Mouse (Mus musculus) cerebellum, postnatal 14 days (tissue): ENCODE measurements at regions not wholly inside any gene's neighbourhood (a gene's known extent, or its start where the extent isn't known, plus 50 kb on each side); places are given as distances from the start of the nearest gene placed in this dataset.

Experiments used
- DNase-seq, 2 experiments: peaks; one replicate each; pipeline ENCODE4 v3.0.0; 2021; ENCODE audit warnings: mixed read lengths in 2 of 2

- DNase-seq: no peak
Observed at GRCm38 (mm10) chr10:55697096-55697495, 409.6 kb upstream of the Msl3l2 start.

DNA sequence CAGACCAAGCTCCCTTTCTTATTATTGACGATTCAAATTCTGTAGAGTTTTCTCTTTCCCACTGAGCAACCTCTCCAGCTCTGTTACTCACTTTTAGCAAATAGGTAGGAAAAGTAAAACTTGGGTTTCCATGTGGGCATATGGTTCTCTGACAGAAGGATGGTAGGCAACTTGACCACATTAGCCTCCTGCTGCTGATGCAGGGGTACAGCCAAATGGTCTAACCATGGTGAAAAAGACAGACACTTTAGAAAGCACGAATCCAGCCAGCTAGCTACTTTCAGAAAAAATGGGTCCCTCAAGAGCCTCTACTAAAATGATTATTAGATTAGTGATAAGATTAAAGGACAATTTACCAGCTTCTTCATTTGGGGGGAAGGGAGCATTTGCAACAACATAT is 393.3 kb upstream of the Msl3l2 start:
- DNase-seq: peak; percentile 14 to 50
